Mouse (Mus musculus): ENCODE results near the gene Gm26741. TPM values are rescaled to one million over a fixed set of nuclear protein-coding genes. Genes with fewer than 3 reads are reported as not detected.
"Not testable (repeated sequence)": the region's sequence is repeated elsewhere in the genome, so short reads cannot be mapped to it uniquely, and the experiment has no call there.

Gene Gm26741
- polyA plus RNA-seq (2015; fragmentation: Nextera tagmentation; extraction: Ambion mirVana): not detected in 2 replicates

DNA sequence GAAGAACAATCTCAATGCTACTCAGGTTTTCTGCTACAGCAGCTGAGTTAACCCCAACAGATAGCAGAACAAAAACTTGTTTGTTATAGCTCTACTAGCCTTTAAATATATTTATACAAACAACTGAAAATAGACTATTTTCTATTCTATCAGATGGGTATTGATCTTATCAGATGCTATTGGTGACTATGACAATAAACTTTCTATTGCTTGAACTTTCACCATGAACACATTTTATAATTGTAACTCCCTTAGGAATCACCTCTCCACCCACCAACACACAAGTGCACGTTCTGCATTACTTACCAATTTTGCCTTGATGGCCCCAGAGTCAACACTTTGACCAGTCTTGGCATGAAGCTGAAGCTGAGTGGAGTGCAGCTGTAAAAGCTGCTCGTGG lies at the start of gene Gm26741:
TSS of gene Gm26741 (plus strand) at position 301 of the 400 bp plus-strand sequence.
- Histone ChIP-seq H3K27ac (ENCODE audit: low read depth) (no peak within 1 kb of the TSS), H3K36me3 (replicated peaks; ENCODE audit: insufficient read depth, low read length) (no peaks in the 10 kb centered on the region; the same call in 1 of the 2 replicates), H3K9me3 (ENCODE audit: low read length) (no peaks in the 10 kb centered on the region), H3K27me3 (ENCODE audit: insufficient read depth, low read length) (no peaks in the 10 kb centered on the region), H3K4me3 (ENCODE audit: low read depth, low read length) (no peak within 1 kb of the TSS), H3K4me1 (ENCODE audit: insufficient read depth) (no peaks in the 10 kb centered on the region), H3K4me2 (ENCODE audit: low read depth, low read length) (no peak within 1 kb of the TSS), H3K9ac (replicated peaks) (no peak within 1 kb of the TSS)
- ATAC-seq (no peak), DNase-seq (no peak)
- 82% methylated on average over 2 of the region's 2 CpGs for WGBS (ENCODE audit: insufficient replicate concordance)
- TF ChIP-seq CTCF (IDR thresholded peaks at IDR 0.05; ENCODE audit: low read depth) (no peak), EP300 (IDR thresholded peaks at IDR 0.05; ENCODE audit: low read depth) (no peak)

DNA sequence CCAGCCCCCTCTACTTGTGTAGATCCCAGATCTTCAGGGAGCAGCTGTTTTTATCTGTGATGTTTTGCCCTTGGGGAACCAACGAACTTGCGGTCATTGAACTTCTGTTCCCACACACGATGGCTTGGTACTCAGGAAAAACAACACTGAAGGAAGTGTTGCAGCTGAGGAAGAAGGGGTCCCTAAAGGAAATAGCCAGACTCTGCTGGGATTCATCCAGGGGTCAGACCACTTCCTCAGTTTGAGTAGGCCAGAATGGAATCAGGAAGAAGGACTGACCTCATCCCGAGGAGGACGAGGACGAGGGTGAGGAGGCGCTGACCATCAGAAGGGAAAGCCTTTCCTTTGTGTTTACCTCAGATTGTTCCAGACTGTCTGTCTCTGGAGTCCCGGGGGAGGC lies 49.4 kb upstream of the Gm26741 start:
- no peak overlapping the region for H3K9ac ChIP-seq (replicated peaks)
- WGBS (ENCODE audit: insufficient replicate concordance): 42% methylated on average over 8 of the region's 8 CpGs
- ATAC-seq (peak; percentile 82), DNase-seq (peak; percentile 35)
- H3K4me2 ChIP-seq (ENCODE audit: low read depth, low read length): no peak overlapping the region
- no peaks in the 10 kb centered on the region for H3K9me3 ChIP-seq (ENCODE audit: low read length)
- H3K4me3 ChIP-seq (ENCODE audit: low read depth, low read length): no peak overlapping the region
- peaks cover 15% of the 10 kb centered on the region; the same call in 1 of the 2 replicates for H3K36me3 ChIP-seq (replicated peaks; ENCODE audit: insufficient read depth, low read length)
- peak overlapping the region; percentile 29 for H3K27ac ChIP-seq (ENCODE audit: low read depth)
- TF ChIP-seq CTCF (IDR thresholded peaks at IDR 0.05; ENCODE audit: low read depth) (no peak), EP300 (IDR thresholded peaks at IDR 0.05; ENCODE audit: low read depth) (peak; percentile 79)
- H3K4me1 ChIP-seq (ENCODE audit: insufficient read depth): no peaks in the 10 kb centered on the region
- H3K27me3 ChIP-seq (ENCODE audit: insufficient read depth, low read length): no peaks in the 10 kb centered on the region

DNA sequence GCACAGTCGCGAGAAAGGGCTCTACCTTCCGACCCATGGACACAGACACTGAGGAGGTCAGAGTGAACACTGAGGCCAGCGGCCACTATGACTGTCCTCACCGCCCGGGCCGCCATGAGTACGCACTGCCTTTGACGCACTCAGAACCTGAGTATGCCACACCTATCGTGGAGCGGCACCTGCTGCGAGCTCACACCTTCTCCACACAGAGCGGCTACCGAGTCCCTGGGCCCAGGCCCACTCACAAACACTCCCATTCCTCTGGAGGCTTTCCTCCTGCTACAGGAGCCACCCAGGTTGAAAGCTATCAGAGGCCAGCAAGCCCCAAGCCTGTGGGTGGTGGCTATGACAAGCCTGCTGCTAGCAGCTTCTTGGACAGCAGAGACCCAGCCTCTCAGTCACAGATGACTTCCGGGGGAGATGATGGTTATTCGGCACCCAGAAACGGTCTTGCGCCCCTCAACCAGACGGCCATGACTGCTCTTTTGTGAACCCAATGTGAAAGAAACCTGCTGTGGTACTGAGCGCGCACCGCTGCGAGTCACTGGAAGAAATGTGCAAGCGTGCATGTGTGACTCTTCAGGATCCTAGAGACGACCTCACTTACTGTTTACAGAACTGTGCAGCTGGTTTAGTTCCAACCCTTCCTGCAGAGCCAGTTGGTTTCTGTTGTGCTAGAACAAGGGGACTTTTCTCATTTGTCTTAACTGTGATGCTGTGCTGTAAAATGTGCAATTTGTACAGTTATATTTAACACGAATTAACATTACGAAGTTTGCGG lies 38.9 kb upstream of the Gm26741 start:
- DNase-seq: no peak
- 85% methylated on average over 28 of the region's 28 CpGs for WGBS (ENCODE audit: insufficient replicate concordance)
- H3K9ac ChIP-seq (replicated peaks): no peak overlapping the region
- no peaks in the 10 kb centered on the region for H3K9me3 ChIP-seq (ENCODE audit: low read length)
- no peak overlapping the region for H3K27ac ChIP-seq (ENCODE audit: low read depth)
- H3K4me1 ChIP-seq (ENCODE audit: insufficient read depth): no peaks in the 10 kb centered on the region
- no peak overlapping the region for H3K4me3 ChIP-seq (ENCODE audit: low read depth, low read length)
- no peaks in the 10 kb centered on the region for H3K27me3 ChIP-seq (ENCODE audit: insufficient read depth, low read length)
- peaks cover 7% of the 10 kb centered on the region for H3K36me3 ChIP-seq (replicated peaks; ENCODE audit: insufficient read depth, low read length)
- ATAC-seq: no peak
- H3K4me2 ChIP-seq (ENCODE audit: low read depth, low read length): no peak overlapping the region
- TF ChIP-seq CTCF (IDR thresholded peaks at IDR 0.05; ENCODE audit: low read depth): no peak
- TF ChIP-seq EP300 (IDR thresholded peaks at IDR 0.05; ENCODE audit: low read depth): no peak

GRCm38 (mm10) chr10:52321918-52322317 lies 36.6 kb upstream of the Gm26741 start:
- Histone ChIP-seq H3K4me3 (ENCODE audit: low read depth, low read length) (no peak overlapping the region), H3K9ac (replicated peaks) (no peak overlapping the region), H3K27me3 (ENCODE audit: insufficient read depth, low read length) (no peaks in the 10 kb centered on the region), H3K4me2 (ENCODE audit: low read depth, low read length) (no peak overlapping the region), H3K9me3 (ENCODE audit: low read length) (no peaks in the 10 kb centered on the region), H3K4me1 (ENCODE audit: insufficient read depth) (no peaks in the 10 kb centered on the region), H3K27ac (ENCODE audit: low read depth) (no peak overlapping the region), H3K36me3 (replicated peaks; ENCODE audit: insufficient read depth, low read length) (peaks cover 6% of the 10 kb centered on the region)
- 77% methylated on average over 3 of the region's 3 CpGs for WGBS (ENCODE audit: insufficient replicate concordance)
- no peak for TF ChIP-seq EP300 (IDR thresholded peaks at IDR 0.05; ENCODE audit: low read depth)
- no peak for TF ChIP-seq CTCF (IDR thresholded peaks at IDR 0.05; ENCODE audit: low read depth)
- DNase-seq (no peak), ATAC-seq (no peak)

DNA sequence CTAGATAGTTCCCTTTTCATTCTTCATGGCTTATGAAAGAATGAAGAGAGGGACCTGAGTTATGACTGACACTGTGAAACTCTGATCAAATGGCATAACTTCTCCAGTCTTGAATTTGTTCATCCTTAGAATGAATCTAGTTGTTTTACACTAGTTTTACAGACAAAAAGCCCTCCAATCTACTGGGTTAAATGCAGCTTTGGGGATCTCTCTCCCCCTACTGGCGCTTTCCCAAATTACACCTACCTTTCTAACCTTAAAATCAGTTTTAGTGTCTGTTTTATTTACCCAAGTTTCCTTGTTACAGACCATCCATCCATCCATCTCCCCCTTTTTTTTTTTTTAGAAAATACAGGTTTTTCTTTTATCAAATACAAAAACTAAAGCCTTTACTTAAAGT lies 27.6 kb upstream of the Gm26741 start:
- H3K36me3 ChIP-seq (replicated peaks; ENCODE audit: insufficient read depth, low read length): no peaks in the 10 kb centered on the region
- H3K4me3 ChIP-seq (ENCODE audit: low read depth, low read length): no peak overlapping the region
- no peak overlapping the region for H3K4me2 ChIP-seq (ENCODE audit: low read depth, low read length)
- WGBS (ENCODE audit: insufficient replicate concordance): 0% methylated on average over 1 of the region's 1 CpGs
- H3K9ac ChIP-seq (replicated peaks): no peak overlapping the region
- ATAC-seq (no peak), DNase-seq (peak; percentile 21)
- no peak overlapping the region for H3K27ac ChIP-seq (ENCODE audit: low read depth)
- H3K4me1 ChIP-seq (ENCODE audit: insufficient read depth): no peaks in the 10 kb centered on the region
- no peak for TF ChIP-seq EP300 (IDR thresholded peaks at IDR 0.05; ENCODE audit: low read depth)
- TF ChIP-seq CTCF (IDR thresholded peaks at IDR 0.05; ENCODE audit: low read depth): peak; percentile 70
- no peaks in the 10 kb centered on the region for H3K9me3 ChIP-seq (ENCODE audit: low read length)
- H3K27me3 ChIP-seq (ENCODE audit: insufficient read depth, low read length): no peaks in the 10 kb centered on the region

- TF ChIP-seq CTCF (IDR thresholded peaks at IDR 0.05; ENCODE audit: low read depth): peak; percentile 24; the same call in 1 of the 2 replicates
- 83% methylated on average over 4 of the region's 4 CpGs for WGBS (ENCODE audit: insufficient replicate concordance)
- not testable (repeated sequence) for H3K9me3 ChIP-seq (ENCODE audit: low read length); H3K4me2 ChIP-seq (ENCODE audit: low read depth, low read length); H3K4me3 ChIP-seq (ENCODE audit: low read depth, low read length); ATAC-seq; H3K27ac ChIP-seq (ENCODE audit: low read depth); H3K27me3 ChIP-seq (ENCODE audit: insufficient read depth, low read length); H3K4me1 ChIP-seq (ENCODE audit: insufficient read depth); DNase-seq; H3K9ac ChIP-seq (replicated peaks)
- peaks cover 33% of the 10 kb centered on the region for H3K36me3 ChIP-seq (replicated peaks; ENCODE audit: insufficient read depth, low read length)
These were observed 15.2 kb upstream of the Gm26741 start for GRCm38 (mm10) chr10:52343324-52343723.

Data from liver, postnatal 0 days (tissue).